Mouse (Mus musculus) CH12.LX (cell line): ENCODE measurements around the gene Ppp2r5e. TPM values are rescaled to one million over a fixed set of nuclear protein-coding genes. Genes with fewer than 3 reads are reported as not detected.

ENCODE experiments used
- DNase-seq: peaks from one replicate; pipeline ENCODE4 v3.0.0-alpha.2; 2013; ENCODE audit errors: extremely low read depth
- H3K27ac ChIP-seq: 2 replicates; pipeline ENCODE4 v1.5.1; 2012; ENCODE audit warnings: low read depth, mild to moderate bottlenecking, control low read depth, moderate library complexity; ENCODE audit not compliant: insufficient read depth
- H3K27me3 ChIP-seq: replicated peaks from 2 replicates; pipeline ENCODE3; 2012; ENCODE audit warnings: inconsistent platforms
- H3K36me3 ChIP-seq, 2 experiments: replicated peaks in 1 of 2; 2 replicates each; pipeline versions ENCODE3 to v1.6.1; 2012; ENCODE audit warnings: inconsistent platforms in 1 of 2, low read length in 1 of 2, mild to moderate bottlenecking in 1 of 2, mixed read lengths in 1 of 2, moderate library complexity in 1 of 2; ENCODE audit not compliant: control insufficient read depth in 1 of 2, insufficient read depth in 1 of 2
- H3K4me1 ChIP-seq, 2 experiments: 2 replicates each; pipeline ENCODE4 v1.6.1; 2012; ENCODE audit warnings: inconsistent platforms in 1 of 2, moderate library complexity in 1 of 2; ENCODE audit not compliant: insufficient read depth in 2 of 2, control insufficient read depth in 1 of 2
- H3K4me2 ChIP-seq: 2 replicates; pipeline ENCODE4 v1.6.1; 2012; ENCODE audit warnings: low read depth, mild to moderate bottlenecking, control low read depth; ENCODE audit not compliant: poor library complexity, insufficient read depth, severe bottlenecking
- H3K4me3 ChIP-seq, 3 experiments: fragments of 150-350 bp in 1 of 3; sonication (generic) in 1 of 3; replicated peaks in 1 of 3; 2 replicates each; pipeline versions ENCODE3 to v1.5.1; 2011 to 2012; ENCODE audit warnings: low read depth in 2 of 3, low read length in 2 of 3, mild to moderate bottlenecking in 2 of 3, moderate library complexity in 2 of 3, control low read depth in 1 of 3, improper control_type of control experiment in 1 of 3, inconsistent platforms in 1 of 3, mixed read lengths in 1 of 3; ENCODE audit not compliant: poor library complexity in 1 of 3
- H3K79me2 ChIP-seq: replicated peaks from 2 replicates; pipeline ENCODE4 v1.6.1; 2012; ENCODE audit warnings: mild to moderate bottlenecking, moderate library complexity; ENCODE audit not compliant: control insufficient read depth, poor library complexity, insufficient read depth, severe bottlenecking; ENCODE audit errors: extremely low read depth
- H3K9ac ChIP-seq: 2 replicates; pipeline ENCODE4 v1.6.1; 2012; ENCODE audit warnings: low read depth, mild to moderate bottlenecking, control low read depth, moderate library complexity; ENCODE audit not compliant: insufficient read depth
- H3K9me3 ChIP-seq: replicated peaks from 2 replicates; pipeline ENCODE3; 2012; ENCODE audit warnings: low read length, inconsistent platforms, mixed read lengths
- BHLHE40 ChIP-seq: IDR thresholded peaks from 2 replicates; pipeline ENCODE4 v1.6.1; 2011; ENCODE audit warnings: mild to moderate bottlenecking, low read depth, low read length, improper control_type of control experiment
- ELF1 ChIP-seq: IDR thresholded peaks from 2 replicates; pipeline ENCODE4 v1.6.1; 2014; ENCODE audit warnings: low read depth, mild to moderate bottlenecking, inconsistent platforms, low read length, improper control_type of control experiment
- HCFC1 ChIP-seq: IDR thresholded peaks from 2 replicates; pipeline ENCODE4 v1.6.1; 2012; ENCODE audit warnings: low read depth, mild to moderate bottlenecking, inconsistent platforms, low read length, improper control_type of control experiment
- IRF4 ChIP-seq: IDR thresholded peaks from 2 replicates; pipeline ENCODE4 v1.6.1; 2014; ENCODE audit warnings: low read depth, mild to moderate bottlenecking, inconsistent platforms, low read length, improper control_type of control experiment
- MAFK ChIP-seq: IDR thresholded peaks from 2 replicates; pipeline ENCODE4 v1.6.1; 2011; ENCODE audit warnings: low read length, improper control_type of control experiment; ENCODE audit not compliant: insufficient replicate concordance
- NRF1 ChIP-seq: IDR thresholded peaks from 2 replicates; pipeline ENCODE4 v1.6.1; 2014; ENCODE audit warnings: low read depth, mild to moderate bottlenecking, inconsistent platforms, low read length, improper control_type of control experiment, moderate library complexity
- POLR2A ChIP-seq: IDR thresholded peaks from 2 replicates; pipeline ENCODE4 v1.6.1; 2011; ENCODE audit warnings: low read depth, mild to moderate bottlenecking, improper control_type of control experiment, low read length
- POLR2AphosphoS2 ChIP-seq: IDR thresholded peaks from 2 replicates; pipeline ENCODE4 v1.6.1; 2011; ENCODE audit warnings: low read depth, low read length, improper control_type of control experiment
- RAD21 ChIP-seq: IDR thresholded peaks from 2 replicates; pipeline ENCODE4 v1.6.1; 2011; ENCODE audit warnings: low read depth, mild to moderate bottlenecking, low read length, improper control_type of control experiment, moderate library complexity
- RCOR1 ChIP-seq: conservative IDR thresholded peaks from 2 replicates; pipeline ENCODE4 v1.6.1; 2012; ENCODE audit warnings: low read depth, mild to moderate bottlenecking, inconsistent platforms, low read length, improper control_type of control experiment
- SMC3 ChIP-seq: IDR thresholded peaks from 2 replicates; pipeline ENCODE4 v1.6.1; 2011; ENCODE audit warnings: low read depth, low read length, improper control_type of control experiment
- TBP ChIP-seq: conservative IDR thresholded peaks from 2 replicates; pipeline ENCODE4 v1.6.1; 2011; ENCODE audit warnings: low read depth, low read length, improper control_type of control experiment
- TCF12 ChIP-seq: IDR thresholded peaks from 2 replicates; pipeline ENCODE4 v1.6.1; 2014; ENCODE audit warnings: low read depth, mild to moderate bottlenecking, inconsistent platforms, low read length, improper control_type of control experiment
- UBTF ChIP-seq: IDR thresholded peaks from 2 replicates; pipeline ENCODE4 v1.6.1; 2012; ENCODE audit warnings: low read depth, mild to moderate bottlenecking, inconsistent platforms, low read length, improper control_type of control experiment, moderate library complexity
- USF1 ChIP-seq: IDR thresholded peaks from 2 replicates; pipeline ENCODE4 v1.6.1; 2014; ENCODE audit warnings: low read depth, mild to moderate bottlenecking, inconsistent platforms, low read length, improper control_type of control experiment
- ZNF384 ChIP-seq: IDR thresholded peaks from 2 replicates; pipeline ENCODE4 v1.6.1; 2012; ENCODE audit warnings: low read depth, low read length, improper control_type of control experiment, inconsistent platforms
- dilution Hi-C: fragments of 300-500 bp; cut with MboI; formaldehyde crosslinking; loops from 2 replicates; pipeline ENCODE4 v1.14.3; 2020; ENCODE audit warnings: low sequenced_read_pairs; ENCODE audit not compliant: extremely low pct_unique_long_range_greater_than_20kb, extremely low pct_ligation_motif_present
- in situ Hi-C: fragments of 300-500 bp; cut with MboI; formaldehyde crosslinking; loops from 3 replicates; pipeline ENCODE4 v1.14.3; 2019; ENCODE audit warnings: low sequenced_read_pairs, low pct_ligation_motif_present, low pct_unique_long_range_greater_than_20kb, mixed read lengths
- polyA plus RNA-seq: library from polyadenylated mRNA; unstranded; fragments of >175 nt; gene quantifications from 2 replicates; pipeline ENCODE4 v1.2.1, GENCODE M21; 2012; ENCODE audit warnings: low read depth; ENCODE audit not compliant: insufficient read length
- total RNA-seq, 2 experiments: library from RNA; depleted of rRNA; stranded (reverse); fragments of 300-350 nt in 1 of 2; fragments of >200 nt in 1 of 2; gene quantifications; 2 replicates each; pipeline ENCODE4 v1.2.3; 2012 to 2014

Ppp2r5e gene
- total and polyA plus RNA-seq, 3 experiments: 9.3 to 21.7 (median 10.0) TPM

GRCm38 (mm10) chr12:75612711-75613110 lies 16.7 kb upstream of the Ppp2r5e start:
- DNase-seq: no peak
- Histone ChIP-seq H3K79me2 (no peaks in the 10 kb centered on the region), H3K4me2 (no peak overlapping the region), H3K4me3 (no peak overlapping the region), H3K4me1 (no peaks in the 10 kb centered on the region), H3K36me3 (no peaks in the 10 kb centered on the region), H3K27ac (no peak overlapping the region), H3K9me3 (no peaks in the 10 kb centered on the region), H3K27me3 (no peaks in the 10 kb centered on the region), H3K9ac (no peak overlapping the region)
- in situ Hi-C loops (no loop called here), dilution Hi-C loops (no loop called here)
- no peak for TF ChIP-seq USF1
- TF ChIP-seq HCFC1: no peak
- TF ChIP-seq RCOR1: no peak

GRCm38 (mm10) chr12:75599490-75599889 lies 3.4 kb upstream of the Ppp2r5e start:
- Histone ChIP-seq H3K9ac (peak overlapping the region; percentile 24; the same call in 1 of the 2 replicates), H3K9me3 (no peaks in the 10 kb centered on the region), H3K4me1 (peaks cover under 1 to 23% of the 10 kb centered on the region in 2 experiments; a peak in 2 of 4 replicates)
- peak; percentile 39; the same call in 1 of the 2 replicates for TF ChIP-seq BHLHE40
- no peak; the same call in 1 of the 2 replicates for TF ChIP-seq ELF1
- peak; percentile 60 for TF ChIP-seq ZNF384
- TF ChIP-seq POLR2A: peak; percentile 43; the same call in 1 of the 2 replicates
- TF ChIP-seq HCFC1: peak; percentile 37; the same call in 1 of the 2 replicates
- TF ChIP-seq IRF4: 0 out of 2 replicates have a peak, but pooled peaks have one; percentile 23
- TF ChIP-seq RCOR1: 0 out of 2 replicates have a peak, but pooled peaks have one; percentile 56
- no peak for TF ChIP-seq UBTF
- TF ChIP-seq MAFK: no peak
- peak; percentile 63; the same call in 1 of the 2 replicates for TF ChIP-seq TCF12
- peak; percentile 50; the same call in 1 of the 2 replicates for TF ChIP-seq TBP
- TF ChIP-seq POLR2AphosphoS2: no peak
- TF ChIP-seq SMC3: no peak
- TF ChIP-seq, all 38 proteins: peak for 8
- dilution Hi-C loops: no loop called here
- Histone ChIP-seq H3K4me2 (peak overlapping the region; percentile 9; the same call in 1 of the 2 replicates), H3K79me2 (peaks cover 8% of the 10 kb centered on the region), H3K27ac (no peak overlapping the region), H3K27me3 (no peaks in the 10 kb centered on the region), H3K36me3 (no peaks in the 10 kb centered on the region), H3K4me3 (no peak overlapping the region)
- DNase-seq: peak; percentile 64
- in situ Hi-C loops: no loop called here

DNA sequence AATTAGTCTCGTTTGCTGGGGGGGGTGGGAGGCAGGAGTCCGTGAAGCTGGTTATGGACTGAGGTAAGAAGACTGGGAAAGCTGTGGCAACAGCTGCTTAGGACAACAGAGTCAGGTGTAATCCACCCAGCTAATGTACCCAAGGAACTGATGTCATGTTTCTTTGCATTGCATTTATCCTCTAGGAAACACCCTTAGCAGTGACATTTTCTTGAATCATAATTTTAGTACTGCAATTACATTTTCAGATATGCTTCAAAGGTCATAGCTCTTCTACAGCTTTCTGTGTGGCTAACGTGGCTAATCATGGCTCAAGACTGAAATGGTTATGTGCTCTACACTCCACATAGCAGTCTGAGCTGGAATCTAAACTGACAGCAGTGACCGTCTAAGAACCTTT lies 2.9 kb upstream of the Ppp2r5e start:
- in situ Hi-C loops: no loop called here
- Histone ChIP-seq H3K79me2 (peaks cover 12% of the 10 kb centered on the region), H3K4me2 (no peak overlapping the region), H3K9ac (no peak overlapping the region), H3K27ac (no peak overlapping the region), H3K36me3 (no peaks in the 10 kb centered on the region), H3K9me3 (no peaks in the 10 kb centered on the region), H3K27me3 (no peaks in the 10 kb centered on the region), H3K4me3 (no peak overlapping the region), H3K4me1 (peaks cover 2 to 28% of the 10 kb centered on the region in 2 experiments; a peak in 2 of 4 replicates)
- no peak for DNase-seq
- TF ChIP-seq RAD21: no peak
- TF ChIP-seq RCOR1: no peak
- TF ChIP-seq UBTF: no peak
- TF ChIP-seq POLR2AphosphoS2: no peak
- no peak for TF ChIP-seq ZNF384
- TF ChIP-seq MAFK: no peak
- TF ChIP-seq NRF1: no peak
- TF ChIP-seq, all 38 proteins: peak for 0
- dilution Hi-C loops: no loop called here
